Mouse (Mus musculus) embryonic facial prominence, embryonic 13.5 days (tissue): Measurements from ENCODE around the gene Nemp1. TPM values are rescaled to one million over a fixed set of nuclear protein-coding genes. Genes with fewer than 3 reads are reported as not detected.

Experiments
- ATAC-seq: fragments of 200-750 bp; cut with Nextera tagmentation; 2 replicates; pipeline ENCODE4 v1.8.0; 2017; ENCODE audit warnings: low read depth; ENCODE audit not compliant: insufficient number of reproducible peaks, insufficient read depth, low FRiP score, low TSS enrichment
- H3K27ac ChIP-seq: fragments of 300-500 bp; sonication (generic); 2 replicates; pipeline ENCODE4 v1.5.1; 2015; ENCODE audit warnings: moderate library complexity, mild to moderate bottlenecking, inconsistent platforms
- H3K27me3 ChIP-seq: fragments of 300-500 bp; sonication (generic); 2 replicates; pipeline ENCODE4 v1.6.1; 2015; ENCODE audit warnings: mild to moderate bottlenecking, inconsistent platforms
- H3K36me3 ChIP-seq: fragments of 300-500 bp; sonication (generic); 2 replicates; pipeline ENCODE4 v1.6.1; 2015; ENCODE audit warnings: mild to moderate bottlenecking, inconsistent platforms
- H3K4me1 ChIP-seq: fragments of 300-500 bp; sonication (generic); 2 replicates; pipeline ENCODE4 v1.6.1; 2015; ENCODE audit warnings: inconsistent platforms
- H3K4me2 ChIP-seq: fragments of 300-500 bp; sonication (generic); 2 replicates; pipeline ENCODE4 v1.6.1; 2015; ENCODE audit warnings: moderate library complexity, mild to moderate bottlenecking, inconsistent platforms
- H3K4me3 ChIP-seq: fragments of 300-500 bp; sonication (generic); 2 replicates; pipeline ENCODE4 v1.5.1; 2015; ENCODE audit warnings: mild to moderate bottlenecking, inconsistent platforms
- H3K9ac ChIP-seq: fragments of 300-500 bp; sonication (generic); 2 replicates; pipeline ENCODE4 v1.6.1; 2015; ENCODE audit warnings: mild to moderate bottlenecking, inconsistent platforms
- H3K9me3 ChIP-seq: fragments of 300-500 bp; sonication (generic); 2 replicates; pipeline ENCODE4 v1.6.1; 2016; ENCODE audit warnings: inconsistent platforms
- WGBS: fragments of 180-500 bp; shearing (Covaris S2); methylation state at CpG from one replicate; pipeline ENCODE4 v1.1.7; 2015; ENCODE audit warnings: mixed read lengths; 5-methylcytosine and 5-hydroxymethylcytosine counted together
- polyA plus RNA-seq: library from polyadenylated mRNA; unstranded; fragments of >200 nt; fragmentation: Nextera tagmentation; extraction: Ambion mirVana; gene quantifications from 2 replicates; pipeline ENCODE4 v1.2.1, GENCODE M21; 2015

The Nemp1 gene
- polyA plus RNA-seq, 1 experiment from 2014 or later, result 9.1 TPM

- no peaks in the 10 kb centered on the region for H3K27me3 ChIP-seq
- peak overlapping the region; percentile 94 for H3K4me2 ChIP-seq
- no peaks in the 10 kb centered on the region for H3K9me3 ChIP-seq
- H3K36me3 ChIP-seq, result no peaks in the 10 kb centered on the region
- 10% methylated on average over 14 of the region's 14 CpGs for WGBS
- peak overlapping the region; percentile 84 for H3K27ac ChIP-seq
- H3K9ac ChIP-seq, result peak overlapping the region; percentile 81
- H3K4me3 ChIP-seq, result peak overlapping the region; percentile 79
- peaks cover 13% of the 10 kb centered on the region for H3K4me1 ChIP-seq
- ATAC-seq, result no peak
Measured at GRCm38 (mm10) chr10:127677591-127678336, 11.1 kb downstream of the Nemp1 start.

- H3K4me1 ChIP-seq, result peaks cover 13% of the 10 kb centered on the region
- H3K9ac ChIP-seq, result 0 out of 2 replicates have a peak overlapping the region, but pooled peaks have one; percentile 37
- no peaks in the 10 kb centered on the region for H3K36me3 ChIP-seq
- H3K27ac ChIP-seq, result no peak overlapping the region
- WGBS, result 89% methylated on average over 1 of the region's 1 CpGs
- no peak for ATAC-seq
- no peak overlapping the region for H3K4me3 ChIP-seq
- no peaks in the 10 kb centered on the region for H3K27me3 ChIP-seq
- no peak overlapping the region for H3K4me2 ChIP-seq
- no peaks in the 10 kb centered on the region for H3K9me3 ChIP-seq
Measured at GRCm38 (mm10) chr10:127679208-127679607, 12.5 kb downstream of the Nemp1 start.

- no peak overlapping the region for H3K9ac ChIP-seq
- WGBS, result 86% methylated on average over 3 of the region's 3 CpGs
- no peaks in the 10 kb centered on the region for H3K27me3 ChIP-seq
- no peaks in the 10 kb centered on the region for H3K36me3 ChIP-seq
- no peak for ATAC-seq
- H3K4me3 ChIP-seq, result no peak overlapping the region
- no peak overlapping the region for H3K4me2 ChIP-seq
- no peaks in the 10 kb centered on the region for H3K9me3 ChIP-seq
- H3K27ac ChIP-seq, result no peak overlapping the region
- peaks cover 13% of the 10 kb centered on the region for H3K4me1 ChIP-seq
Measured at GRCm38 (mm10) chr10:127679881-127680280, 13.2 kb downstream of the Nemp1 start.

GRCm38 (mm10) chr10:127682886-127683285, 16.2 kb downstream of the Nemp1 start:
- no peak for ATAC-seq
- 81% methylated on average over 6 of the region's 6 CpGs for WGBS
- H3K9me3 ChIP-seq, result no peaks in the 10 kb centered on the region

GRCm38 (mm10) chr10:127691053-127691452, 24.4 kb downstream of the Nemp1 start:
- Histone ChIP-seq H3K27me3 (no peaks in the 10 kb centered on the region), H3K27ac (no peak overlapping the region), H3K9ac (no peak overlapping the region), H3K9me3 (no peaks in the 10 kb centered on the region), H3K4me2 (no peak overlapping the region), H3K36me3 (peaks cover 47% of the 10 kb centered on the region), H3K4me3 (no peak overlapping the region), H3K4me1 (peaks cover under 1% of the 10 kb centered on the region; the same call in 1 of the 2 replicates)
- WGBS, result 23% methylated on average over 1 of the region's 1 CpGs
- ATAC-seq, result no peak

More at GRCm38 (mm10) chr10:127682886-127683285, 16.2 kb downstream of the Nemp1 start:
- Histone ChIP-seq H3K4me1 (peaks cover 11% of the 10 kb centered on the region), H3K9ac (no peak overlapping the region), H3K27ac (no peak overlapping the region), H3K36me3 (no peaks in the 10 kb centered on the region), H3K4me3 (no peak overlapping the region), H3K4me2 (no peak overlapping the region), H3K27me3 (no peaks in the 10 kb centered on the region)

- Histone ChIP-seq H3K27ac (no peak overlapping the region), H3K36me3 (peaks cover 65% of the 10 kb centered on the region), H3K9ac (no peak overlapping the region)
Measured at GRCm38 (mm10) chr10:127694636-127695035, 27.9 kb downstream of the Nemp1 start.

GRCm38 (mm10) chr10:127695775-127696174, 29.1 kb downstream of the Nemp1 start:
- Histone ChIP-seq H3K4me1 (no peaks in the 10 kb centered on the region), H3K9ac (no peak overlapping the region), H3K4me3 (no peak overlapping the region), H3K9me3 (no peaks in the 10 kb centered on the region), H3K27ac (no peak overlapping the region), H3K36me3 (peaks cover 65% of the 10 kb centered on the region), H3K27me3 (no peaks in the 10 kb centered on the region), H3K4me2 (no peak overlapping the region)
- ATAC-seq, result no peak
- WGBS, result 93% methylated on average over 7 of the region's 7 CpGs

More at GRCm38 (mm10) chr10:127694636-127695035, 27.9 kb downstream of the Nemp1 start:
- H3K4me3 ChIP-seq, result no peak overlapping the region
- WGBS, result 48% methylated on average over 2 of the region's 2 CpGs
- ATAC-seq, result no peak
- H3K4me1 ChIP-seq, result no peaks in the 10 kb centered on the region
- no peaks in the 10 kb centered on the region for H3K9me3 ChIP-seq
- H3K4me2 ChIP-seq, result no peak overlapping the region
- H3K27me3 ChIP-seq, result no peaks in the 10 kb centered on the region

- Histone ChIP-seq H3K4me2 (no peak overlapping the region), H3K27ac (no peak overlapping the region), H3K9me3 (no peaks in the 10 kb centered on the region), H3K9ac (no peak overlapping the region), H3K27me3 (no peaks in the 10 kb centered on the region), H3K4me3 (no peak overlapping the region), H3K36me3 (peaks cover 44% of the 10 kb centered on the region), H3K4me1 (no peaks in the 10 kb centered on the region)
- ATAC-seq, result no peak
- WGBS, result 87% methylated on average over 7 of the region's 7 CpGs
Measured at GRCm38 (mm10) chr10:127698966-127699365, 32.3 kb downstream of the Nemp1 start.

- Histone ChIP-seq H3K4me1 (no peaks in the 10 kb centered on the region), H3K36me3 (peaks cover 21% of the 10 kb centered on the region), H3K27ac (no peak overlapping the region), H3K4me2 (no peak overlapping the region), H3K9me3 (no peaks in the 10 kb centered on the region), H3K27me3 (no peaks in the 10 kb centered on the region), H3K9ac (no peak overlapping the region), H3K4me3 (no peak overlapping the region)
- 38% methylated on average over 4 of the region's 4 CpGs for WGBS
- ATAC-seq, result no peak
Measured at GRCm38 (mm10) chr10:127703299-127703698, 36.6 kb downstream of the Nemp1 start.

- 66% methylated on average over 2 of the region's 2 CpGs for WGBS
- H3K4me2 ChIP-seq, result no peak overlapping the region
- no peaks in the 10 kb centered on the region for H3K9me3 ChIP-seq
- H3K4me1 ChIP-seq, result no peaks in the 10 kb centered on the region
- no peak overlapping the region for H3K27ac ChIP-seq
- no peak for ATAC-seq
- peaks cover 12% of the 10 kb centered on the region for H3K36me3 ChIP-seq
- H3K27me3 ChIP-seq, result no peaks in the 10 kb centered on the region
- H3K9ac ChIP-seq, result no peak overlapping the region
- H3K4me3 ChIP-seq, result no peak overlapping the region
Measured at GRCm38 (mm10) chr10:127704293-127704692, 37.6 kb downstream of the Nemp1 start.

GRCm38 (mm10) chr10:127704766-127705220, 38.1 kb downstream of the Nemp1 start, which contains the start of gene Myo1a:
Myo1a (plus strand) TSS chr10:127705170.
- no peak within 1 kb of the TSS for H3K27ac ChIP-seq
- no peak within 1 kb of the TSS for H3K4me3 ChIP-seq
- H3K36me3 ChIP-seq, result peaks cover 7% of the 10 kb centered on the region
- WGBS, result 63% methylated on average over 2 of the region's 2 CpGs
- no peaks in the 10 kb centered on the region for H3K27me3 ChIP-seq
- no peak within 1 kb of the TSS for H3K9ac ChIP-seq
- no peak for ATAC-seq
- H3K9me3 ChIP-seq, result no peaks in the 10 kb centered on the region
- H3K4me2 ChIP-seq, result no peak within 1 kb of the TSS
- H3K4me1 ChIP-seq, result no peaks in the 10 kb centered on the region

GRCm38 (mm10) chr10:127705783-127706182, 39.1 kb downstream of the Nemp1 start:
- no peak for ATAC-seq
- no peaks in the 10 kb centered on the region for H3K9me3 ChIP-seq
- no peak overlapping the region for H3K9ac ChIP-seq
- H3K4me1 ChIP-seq, result no peaks in the 10 kb centered on the region
- no peak overlapping the region for H3K4me2 ChIP-seq
- H3K36me3 ChIP-seq, result no peaks in the 10 kb centered on the region
- H3K27ac ChIP-seq, result no peak overlapping the region
- H3K4me3 ChIP-seq, result no peak overlapping the region
- no peaks in the 10 kb centered on the region for H3K27me3 ChIP-seq
- 87% methylated on average over 4 of the region's 4 CpGs for WGBS
